Mouse (Mus musculus): Measurements from ENCODE around the gene Fxyd5. TPM values are rescaled to one million over a fixed set of nuclear protein-coding genes. Genes with fewer than 3 reads are reported as not detected.
A peak's percentile ranks its signal among the peaks of the same experiment; 100 is the strongest.

The Fxyd5 gene
- 10.3 and 12.5 TPM in 2 replicates for polyA plus RNA-seq (2012; rRNA removed)

GRCm38 (mm10) chr7:31042431-31042910 is at the start of gene Fxyd5:
TSS of gene Fxyd5 (minus strand) at chr7:31042481.
- no peak for DNase-seq (ENCODE audit: low read depth)
- TF ChIP-seq POLR2A (IDR thresholded peaks at IDR 0.05; ENCODE audit: borderline replicate concordance, extremely low read depth, insufficient read depth, insufficient read length, poor library complexity, severe bottlenecking): no peak

GRCm38 (mm10) chr7:31089721-31090120 is 47.4 kb upstream of the Fxyd5 start:
- DNase-seq (ENCODE audit: low read depth): no peak
- no peak for TF ChIP-seq POLR2A (IDR thresholded peaks at IDR 0.05; ENCODE audit: borderline replicate concordance, extremely low read depth, insufficient read depth, insufficient read length, poor library complexity, severe bottlenecking)

- DNase-seq (ENCODE audit: low read depth): no peak
- TF ChIP-seq CTCF (IDR thresholded peaks at IDR 0.05; ENCODE audit: borderline replicate concordance, extremely low read depth, insufficient read depth, insufficient read length): no peak
- no peak for TF ChIP-seq POLR2A (IDR thresholded peaks at IDR 0.05; ENCODE audit: borderline replicate concordance, extremely low read depth, insufficient read depth, insufficient read length, poor library complexity, severe bottlenecking)
Measured at GRCm38 (mm10) chr7:31088206-31088605, 45.9 kb upstream of the Fxyd5 start.

DNA sequence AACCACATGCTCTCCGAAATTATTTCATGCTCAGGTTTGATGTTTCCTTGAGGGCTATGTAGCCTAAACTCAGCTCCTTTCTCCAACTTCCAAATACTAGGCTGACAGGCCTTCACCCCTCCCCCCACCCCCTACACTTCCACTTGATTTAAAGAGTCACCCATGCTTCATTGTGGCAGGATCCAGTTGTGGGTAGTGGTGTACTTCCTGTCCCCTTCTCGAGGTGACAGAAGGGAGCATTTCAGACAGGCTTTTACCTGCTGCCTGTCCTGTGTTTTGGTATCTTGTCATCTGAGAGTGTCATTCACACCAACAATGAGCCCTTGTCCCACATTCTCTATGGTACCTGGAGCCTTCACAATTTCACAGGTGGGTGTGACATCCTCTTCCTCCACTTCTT is 45.0 kb upstream of the Fxyd5 start:
- TF ChIP-seq POLR2A (IDR thresholded peaks at IDR 0.05; ENCODE audit: borderline replicate concordance, extremely low read depth, insufficient read depth, insufficient read length, poor library complexity, severe bottlenecking) (no peak), CTCF (IDR thresholded peaks at IDR 0.05; ENCODE audit: borderline replicate concordance, extremely low read depth, insufficient read depth, insufficient read length) (no peak)

GRCm38 (mm10) chr7:31086175-31086755 is 44.0 kb upstream of the Fxyd5 start:
- no peak for DNase-seq (ENCODE audit: low read depth)
- TF ChIP-seq POLR2A (IDR thresholded peaks at IDR 0.05; ENCODE audit: borderline replicate concordance, extremely low read depth, insufficient read depth, insufficient read length, poor library complexity, severe bottlenecking) (no peak), CTCF (IDR thresholded peaks at IDR 0.05; ENCODE audit: borderline replicate concordance, extremely low read depth, insufficient read depth, insufficient read length) (no peak)

More for the DNA sequence above, 45.0 kb upstream of the Fxyd5 start:
- no peak for DNase-seq (ENCODE audit: low read depth)

- DNase-seq (ENCODE audit: low read depth): peak; percentile 48
- TF ChIP-seq CTCF (IDR thresholded peaks at IDR 0.05; ENCODE audit: borderline replicate concordance, extremely low read depth, insufficient read depth, insufficient read length) (no peak), POLR2A (IDR thresholded peaks at IDR 0.05; ENCODE audit: borderline replicate concordance, extremely low read depth, insufficient read depth, insufficient read length, poor library complexity, severe bottlenecking) (no peak)
Measured at GRCm38 (mm10) chr7:31085171-31085570, 42.9 kb upstream of the Fxyd5 start.

GRCm38 (mm10) chr7:31084140-31084539 is 41.9 kb upstream of the Fxyd5 start:
- TF ChIP-seq POLR2A (IDR thresholded peaks at IDR 0.05; ENCODE audit: borderline replicate concordance, extremely low read depth, insufficient read depth, insufficient read length, poor library complexity, severe bottlenecking) (no peak), CTCF (IDR thresholded peaks at IDR 0.05; ENCODE audit: borderline replicate concordance, extremely low read depth, insufficient read depth, insufficient read length) (no peak)
- DNase-seq (ENCODE audit: low read depth): no peak

GRCm38 (mm10) chr7:31082831-31083588 is 40.7 kb upstream of the Fxyd5 start:
- DNase-seq (ENCODE audit: low read depth): no peak
- TF ChIP-seq CTCF (IDR thresholded peaks at IDR 0.05; ENCODE audit: borderline replicate concordance, extremely low read depth, insufficient read depth, insufficient read length): no peak
- TF ChIP-seq POLR2A (IDR thresholded peaks at IDR 0.05; ENCODE audit: borderline replicate concordance, extremely low read depth, insufficient read depth, insufficient read length, poor library complexity, severe bottlenecking): no peak

DNA sequence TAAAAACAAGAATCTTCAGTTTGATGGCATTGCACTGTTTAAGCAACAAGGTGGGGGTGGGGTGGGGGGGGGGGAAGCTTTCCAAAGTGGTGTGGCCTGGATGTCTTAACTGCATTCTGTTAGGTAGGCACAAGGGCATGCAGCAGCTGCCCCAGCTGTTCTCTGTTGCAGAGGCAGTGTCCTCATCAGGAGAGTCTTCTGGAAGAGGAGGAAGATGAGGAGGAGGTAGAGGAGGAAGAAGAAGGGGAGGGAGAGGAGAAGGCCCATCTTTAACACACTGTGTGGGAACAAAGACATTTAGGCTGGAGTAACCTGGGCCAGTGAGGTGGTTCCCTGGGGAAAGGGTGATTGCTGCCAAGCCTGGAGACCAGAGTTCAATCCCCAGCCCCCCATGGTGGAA is 39.8 kb upstream of the Fxyd5 start:
- no peak for DNase-seq (ENCODE audit: low read depth)
- no peak for TF ChIP-seq POLR2A (IDR thresholded peaks at IDR 0.05; ENCODE audit: borderline replicate concordance, extremely low read depth, insufficient read depth, insufficient read length, poor library complexity, severe bottlenecking)
- no peak for TF ChIP-seq CTCF (IDR thresholded peaks at IDR 0.05; ENCODE audit: borderline replicate concordance, extremely low read depth, insufficient read depth, insufficient read length)

- TF ChIP-seq CTCF (IDR thresholded peaks at IDR 0.05; ENCODE audit: borderline replicate concordance, extremely low read depth, insufficient read depth, insufficient read length) (no peak), POLR2A (IDR thresholded peaks at IDR 0.05; ENCODE audit: borderline replicate concordance, extremely low read depth, insufficient read depth, insufficient read length, poor library complexity, severe bottlenecking) (no peak)
- no peak for DNase-seq (ENCODE audit: low read depth)
Measured at GRCm38 (mm10) chr7:31081106-31081505, 38.8 kb upstream of the Fxyd5 start.

GRCm38 (mm10) chr7:31080611-31081010 is 38.3 kb upstream of the Fxyd5 start:
- TF ChIP-seq CTCF (IDR thresholded peaks at IDR 0.05; ENCODE audit: borderline replicate concordance, extremely low read depth, insufficient read depth, insufficient read length) (no peak), POLR2A (IDR thresholded peaks at IDR 0.05; ENCODE audit: borderline replicate concordance, extremely low read depth, insufficient read depth, insufficient read length, poor library complexity, severe bottlenecking) (no peak)
- DNase-seq (ENCODE audit: low read depth): no peak

GRCm38 (mm10) chr7:31079670-31080069 is 37.4 kb upstream of the Fxyd5 start:
- no peak for DNase-seq (ENCODE audit: low read depth)
- TF ChIP-seq CTCF (IDR thresholded peaks at IDR 0.05; ENCODE audit: borderline replicate concordance, extremely low read depth, insufficient read depth, insufficient read length) (no peak), POLR2A (IDR thresholded peaks at IDR 0.05; ENCODE audit: borderline replicate concordance, extremely low read depth, insufficient read depth, insufficient read length, poor library complexity, severe bottlenecking) (no peak)

All from brain, embryonic 14.5 days (tissue).